Comparison of ENCODE assay signal across 12 mouse cellular contexts in the genomic region with DNA sequence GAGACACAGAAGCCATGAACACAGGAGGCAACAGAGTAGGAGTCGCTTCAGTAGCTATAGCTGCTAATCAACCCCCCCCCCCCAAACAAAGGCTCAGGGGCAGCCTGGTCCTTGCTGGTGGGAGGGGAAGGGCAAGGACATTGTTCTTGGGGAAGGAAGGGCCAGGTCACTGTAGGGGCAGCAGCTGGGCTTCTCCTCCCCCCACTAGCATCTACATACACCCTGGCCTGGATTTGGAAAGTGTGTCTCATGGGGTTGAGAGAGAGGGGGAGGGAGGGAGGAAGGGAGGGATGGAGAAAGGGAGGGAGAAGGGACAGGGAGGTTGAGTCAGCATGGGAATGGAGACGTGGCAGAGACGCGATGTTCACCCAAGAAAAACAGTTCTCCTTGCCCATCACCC. TPM values are rescaled to one million over a fixed set of nuclear protein-coding genes. Genes with fewer than 3 reads are reported as not detected.
DNase-seq lines count a peak whose midpoint lies in the region; ATAC-seq lines count a peak whose summit lies in the region.
"Had no signal": no experiment of that assay in that cellular context is flagged by ENCODE, and none has a peak within 500 bp of the region (broad histone marks: within the 10 kb centered on the region; RNA-seq: fewer than 3 reads in every experiment).

No protein-coding gene starts in this region.

- 0 out of 2 replicates have a peak overlapping the region, but pooled peaks have one; percentile 44 for H3K27ac ChIP-seq in intestine, embryonic 15.5 days
- no peak overlapping the region for H3K27ac ChIP-seq in intestine, embryonic 16.5 days (ENCODE audit: low read length)
- peak overlapping the region; percentile 94 for H3K27ac ChIP-seq in heart, embryonic 15.5 days
- no peak overlapping the region for H3K27ac ChIP-seq in limb, embryonic 10.5 days
- H3K27ac ChIP-seq in midbrain, embryonic 14.5 days (replicated peaks; ENCODE audit: low read depth, low read length), result no peak overlapping the region

- H3K27me3 ChIP-seq in intestine, embryonic 15.5 days (replicated peaks), result no peaks in the 10 kb centered on the region
- no peaks in the 10 kb centered on the region for H3K27me3 ChIP-seq in intestine, embryonic 16.5 days (replicated peaks; ENCODE audit: control insufficient read depth, insufficient read depth, low read length)
- no peaks in the 10 kb centered on the region for H3K27me3 ChIP-seq in heart, embryonic 15.5 days
- H3K27me3 ChIP-seq in limb, embryonic 10.5 days (ENCODE audit: low read depth, poor library complexity, severe bottlenecking), result peaks cover 3% of the 10 kb centered on the region
- no peaks in the 10 kb centered on the region for H3K27me3 ChIP-seq in midbrain, embryonic 14.5 days (ENCODE audit: control insufficient read depth, insufficient read depth, low read length)

- no peak for ATAC-seq in intestine, embryonic 15.5 days
- ATAC-seq in intestine, embryonic 16.5 days, result no peak
- no peak for ATAC-seq in heart, embryonic 15.5 days (replicated peaks; ENCODE audit: insufficient number of reproducible peaks, insufficient read depth, low FRiP score, low read depth)
- no peak for ATAC-seq in midbrain, embryonic 14.5 days (ENCODE audit: low FRiP score, low TSS enrichment)

- no peaks in the 10 kb centered on the region for H3K9me3 ChIP-seq in intestine, embryonic 15.5 days
- no peaks in the 10 kb centered on the region for H3K9me3 ChIP-seq in intestine, embryonic 16.5 days (ENCODE audit: control insufficient read depth, low read length)
- H3K9me3 ChIP-seq in heart, embryonic 15.5 days (replicated peaks), result no peaks in the 10 kb centered on the region
- 0 out of 2 replicates have a peak, but pooled peaks cover 1% of the 10 kb centered on the region for H3K9me3 ChIP-seq in limb, embryonic 10.5 days (replicated peaks)
- H3K9me3 ChIP-seq in midbrain, embryonic 14.5 days (ENCODE audit: control insufficient read depth, low read length), result no peaks in the 10 kb centered on the region

- peaks cover 43% of the 10 kb centered on the region for H3K4me1 ChIP-seq in intestine, embryonic 15.5 days (replicated peaks)
- peaks cover 36% of the 10 kb centered on the region for H3K4me1 ChIP-seq in intestine, embryonic 16.5 days (ENCODE audit: control insufficient read depth, insufficient read depth, low read length)
- peaks cover 59% of the 10 kb centered on the region for H3K4me1 ChIP-seq in heart, embryonic 15.5 days (replicated peaks)
- H3K4me1 ChIP-seq in limb, embryonic 10.5 days, result peaks cover 17% of the 10 kb centered on the region
- H3K4me1 ChIP-seq in midbrain, embryonic 14.5 days (ENCODE audit: control insufficient read depth, insufficient read depth, low read length), result no peaks in the 10 kb centered on the region

- H3K9ac ChIP-seq in intestine, embryonic 15.5 days, result no peak overlapping the region
- H3K9ac ChIP-seq in intestine, embryonic 16.5 days (ENCODE audit: low read depth, low read length), result no peak overlapping the region
- no peak overlapping the region for H3K9ac ChIP-seq in heart, embryonic 15.5 days
- no peak overlapping the region for H3K9ac ChIP-seq in midbrain, embryonic 14.5 days (replicated peaks; ENCODE audit: low read length)

- H3K4me3 ChIP-seq in intestine, embryonic 15.5 days (replicated peaks), result no peak overlapping the region
- H3K4me3 ChIP-seq in intestine, embryonic 16.5 days (ENCODE audit: low read length), result no peak overlapping the region
- H3K4me3 ChIP-seq in heart, embryonic 15.5 days, result no peak overlapping the region
- H3K4me3 ChIP-seq in limb, embryonic 10.5 days, result no peak overlapping the region
- no peak overlapping the region for H3K4me3 ChIP-seq in midbrain, embryonic 14.5 days (replicated peaks; ENCODE audit: low read depth, low read length)

- DNase-seq in ovary, postnatal 36 days (ENCODE audit: low spot score), result peak; percentile 22
- DNase-seq in ovary, adult 18-20 months (ENCODE audit: low spot score), result no peak
- DNase-seq in limb, embryonic 10.5 days (ENCODE audit: low spot score), result no peak
- DNase-seq in midbrain, embryonic 14.5 days, result no peak
- DNase-seq: adrenal gland, adult 8-10 months; cerebellum, adult 9-10 months; layer of hippocampus, adult 9-11 months; thymus, postnatal 14 days had no signal

- 49% methylated on average over 4 of the region's 4 CpGs for WGBS in intestine, embryonic 15.5 days
- WGBS in intestine, embryonic 16.5 days, result 33% methylated on average over 4 of the region's 4 CpGs
- WGBS in heart, embryonic 15.5 days, result 54% methylated on average over 4 of the region's 4 CpGs
- WGBS in limb, embryonic 10.5 days, result 56% methylated on average over 4 of the region's 4 CpGs
- 33% methylated on average over 4 of the region's 4 CpGs for WGBS in midbrain, embryonic 14.5 days

- peaks cover 10% of the 10 kb centered on the region; the same call in 1 of the 2 replicates for H3K36me3 ChIP-seq in intestine, embryonic 15.5 days
- H3K36me3 ChIP-seq in intestine, embryonic 16.5 days (ENCODE audit: control insufficient read depth, insufficient read depth, low read length), result peaks cover 5% of the 10 kb centered on the region; the same call in 1 of the 2 replicates
- peaks cover 18% of the 10 kb centered on the region for H3K36me3 ChIP-seq in heart, embryonic 15.5 days
- no peaks in the 10 kb centered on the region for H3K36me3 ChIP-seq in limb, embryonic 10.5 days
- H3K36me3 ChIP-seq in midbrain, embryonic 14.5 days (ENCODE audit: control insufficient read depth, insufficient read depth, low read length), result no peaks in the 10 kb centered on the region

- no peak overlapping the region for H3K4me2 ChIP-seq in intestine, embryonic 15.5 days (replicated peaks)
- H3K4me2 ChIP-seq in intestine, embryonic 16.5 days (ENCODE audit: low read depth, low read length), result no peak overlapping the region
- H3K4me2 ChIP-seq in heart, embryonic 15.5 days, result peak overlapping the region; percentile 70; the same call in 1 of the 2 replicates
- H3K4me2 ChIP-seq in midbrain, embryonic 14.5 days (ENCODE audit: low read length), result no peak overlapping the region
- H3K4me2 ChIP-seq: liver, embryonic 11.5 days had no signal

RNA-seq across cellular contexts. Expression of a gene that starts 6.7 kb away (rescaled TPM):
- polyA plus RNA-seq in intestine, embryonic 15.5 days (2015; fragmentation: Nextera tagmentation; extraction: Ambion mirVana), result 42.3 and 50.9 TPM in 2 replicates
- 48.1 and 50.9 TPM in 2 replicates for polyA plus RNA-seq in intestine, embryonic 16.5 days (2015; fragmentation: Nextera tagmentation; extraction: Ambion mirVana)
- polyA plus RNA-seq in heart, embryonic 15.5 days (2015; fragmentation: Nextera tagmentation; extraction: Ambion mirVana), result 62.8 TPM in 2 replicates
- 10.1 and 10.4 TPM in 2 replicates for polyA plus RNA-seq in limb, embryonic 10.5 days (2016; fragmentation: Nextera tagmentation; extraction: Ambion mirVana)
- 3.1 and 3.9 TPM in 2 replicates for polyA plus RNA-seq in midbrain, embryonic 14.5 days (2014; fragmentation: Nextera tagmentation; extraction: Ambion mirVana)

RNA-seq across cellular contexts. Expression of a gene that starts 14.8 kb away (rescaled TPM):
- polyA plus RNA-seq in intestine, embryonic 15.5 days (2015; fragmentation: Nextera tagmentation; extraction: Ambion mirVana), result 161 and 174 TPM in 2 replicates
- 153 and 156 TPM in 2 replicates for polyA plus RNA-seq in intestine, embryonic 16.5 days (2015; fragmentation: Nextera tagmentation; extraction: Ambion mirVana)
- 118 and 124 TPM in 2 replicates for polyA plus RNA-seq in heart, embryonic 15.5 days (2015; fragmentation: Nextera tagmentation; extraction: Ambion mirVana)
- 173 and 203 TPM in 2 replicates for polyA plus RNA-seq in limb, embryonic 10.5 days (2016; fragmentation: Nextera tagmentation; extraction: Ambion mirVana)
- polyA plus RNA-seq in midbrain, embryonic 14.5 days (2014; fragmentation: Nextera tagmentation; extraction: Ambion mirVana), result 135 and 136 TPM in 2 replicates

RNA-seq across cellular contexts. Expression of a gene that starts 38.5 kb away (rescaled TPM):
- 645 and 657 TPM in 2 replicates for polyA plus RNA-seq in intestine, embryonic 15.5 days (2015; fragmentation: Nextera tagmentation; extraction: Ambion mirVana)
- 646 and 660 TPM in 2 replicates for polyA plus RNA-seq in intestine, embryonic 16.5 days (2015; fragmentation: Nextera tagmentation; extraction: Ambion mirVana)
- polyA plus RNA-seq in heart, embryonic 15.5 days (2015; fragmentation: Nextera tagmentation; extraction: Ambion mirVana), result 644 and 688 TPM in 2 replicates
- polyA plus RNA-seq in limb, embryonic 10.5 days (2016; fragmentation: Nextera tagmentation; extraction: Ambion mirVana), result 654 and 733 TPM in 2 replicates
- polyA plus RNA-seq in midbrain, embryonic 14.5 days (2014; fragmentation: Nextera tagmentation; extraction: Ambion mirVana), result 1,539 and 1,832 TPM in 2 replicates

Comparison
In these comparisons a context has a peak if more than half of its experiments do, and no peak if none do; other contexts are left out.
1. H3K27ac ChIP-seq: peak in intestine, embryonic 15.5 days (single experiment) and heart, embryonic 15.5 days (single experiment); none in intestine, embryonic 16.5 days (single experiment), limb, embryonic 10.5 days (single experiment) and midbrain, embryonic 14.5 days (single experiment).